Mouse (Mus musculus) limb, embryonic 14.5 days (tissue): ENCODE data around the gene Tnrc6c. TPM values are rescaled to one million over a fixed set of nuclear protein-coding genes. Genes with fewer than 3 reads are reported as not detected.

Experiments used
- ATAC-seq: fragments of 200-750 bp; cut with Nextera tagmentation; 2 replicates; pipeline ENCODE4 v1.8.0; 2017; ENCODE audit warnings: low read depth, moderate number of reproducible peaks, moderate TSS enrichment; ENCODE audit not compliant: low FRiP score
- DNase-seq: peaks from one replicate; pipeline ENCODE4 v3.0.0-alpha.2; 2015; ENCODE audit warnings: low spot score
- H3K27ac ChIP-seq: fragments of 300-500 bp; sonication (generic); replicated peaks from 2 replicates; pipeline ENCODE4 v1.5.1; 2014; ENCODE audit warnings: low read depth, mild to moderate bottlenecking, low read length, moderate library complexity, mixed read lengths
- H3K27me3 ChIP-seq: fragments of 300-500 bp; sonication (generic); 2 replicates; pipeline ENCODE4 v1.6.1; 2014; ENCODE audit warnings: low read length, mixed read lengths; ENCODE audit not compliant: control insufficient read depth, insufficient read depth
- H3K36me3 ChIP-seq: fragments of 300-500 bp; sonication (generic); 2 replicates; pipeline ENCODE4 v1.6.1; 2014; ENCODE audit warnings: mild to moderate bottlenecking, low read length, moderate library complexity, mixed read lengths; ENCODE audit not compliant: control insufficient read depth, insufficient read depth
- H3K4me1 ChIP-seq: fragments of 300-500 bp; sonication (generic); 2 replicates; pipeline ENCODE4 v1.6.1; 2014; ENCODE audit warnings: antibody characterized with exemption, low read length, mixed read lengths; ENCODE audit not compliant: control insufficient read depth, insufficient read depth
- H3K4me2 ChIP-seq: fragments of 300-500 bp; sonication (generic); replicated peaks from 2 replicates; pipeline ENCODE4 v1.6.1; 2014; ENCODE audit warnings: low read depth, mild to moderate bottlenecking, low read length, moderate library complexity; ENCODE audit not compliant: severe bottlenecking
- H3K4me3 ChIP-seq: fragments of 300-500 bp; sonication (generic); replicated peaks from 2 replicates; pipeline ENCODE4 v1.5.1; 2014; ENCODE audit warnings: low read length
- H3K9ac ChIP-seq: fragments of 300-500 bp; sonication (generic); 2 replicates; pipeline ENCODE4 v1.6.1; 2014; ENCODE audit warnings: mild to moderate bottlenecking, low read depth, low read length, moderate library complexity; ENCODE audit not compliant: severe bottlenecking
- H3K9me3 ChIP-seq: fragments of 300-500 bp; sonication (generic); 2 replicates; pipeline ENCODE4 v1.6.1; 2016; ENCODE audit warnings: low read length; ENCODE audit not compliant: control insufficient read depth
- POLR2A ChIP-seq: fragments of 200-500 bp; IDR thresholded peaks from 2 replicates; pipeline ENCODE4 v1.8.0; 2012; ENCODE audit warnings: inconsistent platforms, mild to moderate bottlenecking, moderate library complexity, borderline replicate concordance; ENCODE audit not compliant: insufficient read depth, insufficient read length; ENCODE audit errors: extremely low read depth
- WGBS: fragments of 180-500 bp; shearing (Covaris S2); extraction: QIAGEN DNeasy Blood & Tissue Kit; methylation state at CpG from one replicate; pipeline ENCODE4 v1.1.7; 2014; 5-methylcytosine and 5-hydroxymethylcytosine counted together
- polyA plus RNA-seq, 2 experiments: library from polyadenylated mRNA; depleted of rRNA in 1 of 2; stranded (reverse) in 1 of 2; unstranded in 1 of 2; fragments of >200 nt; fragmentation: Nextera tagmentation in 1 of 2; extraction: Ambion mirVana in 1 of 2; gene quantifications; 2 replicates each; pipeline versions ENCODE4 v1.2.1 to v1.2.3; 2012 to 2014

Tnrc6c gene
- polyA plus RNA-seq, 2 experiments: 18.1 to 34.7 TPM

DNA sequence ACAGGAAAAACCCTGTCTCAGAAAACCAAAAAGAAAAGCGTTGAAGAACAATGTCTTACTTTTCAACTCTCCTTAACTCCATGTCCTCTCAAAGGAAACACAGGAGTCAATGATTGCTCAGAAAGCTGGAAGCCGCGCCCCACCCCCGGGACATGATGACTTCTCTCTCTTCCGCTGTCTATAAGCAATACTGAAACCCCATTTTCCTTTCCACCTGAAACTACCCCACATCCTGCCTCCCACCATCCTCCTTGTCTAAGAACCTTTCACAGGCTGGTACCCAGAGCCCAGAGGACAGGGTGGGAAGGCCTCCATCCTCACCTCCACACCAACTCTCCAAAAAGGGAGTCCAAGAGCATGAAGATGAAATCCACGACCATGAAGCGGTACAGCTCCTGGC, 118.3 kb downstream of the Tnrc6c start:
- TF ChIP-seq POLR2A: no peak
- Histone ChIP-seq H3K27ac (no peak overlapping the region), H3K9ac (no peak overlapping the region), H3K36me3 (peaks cover 28% of the 10 kb centered on the region), H3K27me3 (no peaks in the 10 kb centered on the region), H3K9me3 (no peaks in the 10 kb centered on the region), H3K4me1 (no peaks in the 10 kb centered on the region), H3K4me2 (no peak overlapping the region), H3K4me3 (no peak overlapping the region)
- DNase-seq (no peak), ATAC-seq (no peak)
- 93% methylated on average over 7 of the region's 7 CpGs for WGBS

DNA sequence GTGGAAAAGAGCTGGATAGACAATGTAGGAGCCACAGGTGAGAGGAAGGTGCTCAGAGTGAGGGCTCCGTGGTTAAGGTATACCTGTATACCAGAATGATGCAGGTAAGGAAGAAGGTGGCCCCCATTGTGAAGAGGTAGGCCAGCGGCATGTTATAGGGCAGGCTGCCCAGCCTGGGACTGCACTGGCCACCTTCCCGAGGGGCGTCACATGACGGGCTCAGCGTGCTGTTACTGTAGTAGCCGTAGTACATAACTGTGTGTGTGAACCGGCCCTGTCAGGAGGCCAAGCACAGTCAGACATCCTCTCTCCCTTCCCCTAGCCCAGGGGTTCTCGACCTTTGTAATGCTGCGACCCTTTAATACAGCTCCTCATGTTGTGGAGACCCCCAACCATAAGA, 120.8 kb downstream of the Tnrc6c start:
- Histone ChIP-seq H3K27ac (no peak overlapping the region), H3K27me3 (no peaks in the 10 kb centered on the region), H3K4me1 (peaks cover 13% of the 10 kb centered on the region), H3K9ac (no peak overlapping the region), H3K4me2 (no peak overlapping the region), H3K9me3 (no peaks in the 10 kb centered on the region), H3K36me3 (peaks cover 36% of the 10 kb centered on the region), H3K4me3 (no peak overlapping the region)
- DNase-seq (no peak), ATAC-seq (no peak)
- no peak for TF ChIP-seq POLR2A
- 89% methylated on average over 10 of the region's 10 CpGs for WGBS

- H3K4me3 ChIP-seq: no peak overlapping the region
- TF ChIP-seq POLR2A: no peak
- DNase-seq (no peak), ATAC-seq (no peak)
- peaks cover 17% of the 10 kb centered on the region for H3K4me1 ChIP-seq
- no peaks in the 10 kb centered on the region for H3K27me3 ChIP-seq
- 83% methylated on average over 8 of the region's 13 CpGs for WGBS
- no peak overlapping the region for H3K27ac ChIP-seq
- no peak overlapping the region for H3K4me2 ChIP-seq
- H3K36me3 ChIP-seq: peaks cover 32% of the 10 kb centered on the region
- no peaks in the 10 kb centered on the region for H3K9me3 ChIP-seq
- no peak overlapping the region for H3K9ac ChIP-seq
Measured at GRCm38 (mm10) chr11:117775540-117775939, 121.5 kb downstream of the Tnrc6c start.

GRCm38 (mm10) chr11:117776085-117776792, 122.2 kb downstream of the Tnrc6c start:
- 84% methylated on average over 14 of the region's 14 CpGs for WGBS
- TF ChIP-seq POLR2A: no peak
- H3K4me3 ChIP-seq: no peak overlapping the region
- peaks cover 30% of the 10 kb centered on the region for H3K36me3 ChIP-seq
- no peak overlapping the region for H3K27ac ChIP-seq
- H3K27me3 ChIP-seq: no peaks in the 10 kb centered on the region
- ATAC-seq (no peak), DNase-seq (no peak)
- H3K9me3 ChIP-seq: no peaks in the 10 kb centered on the region
- H3K4me2 ChIP-seq: no peak overlapping the region
- H3K9ac ChIP-seq: no peak overlapping the region
- H3K4me1 ChIP-seq: peaks cover 24% of the 10 kb centered on the region

DNA sequence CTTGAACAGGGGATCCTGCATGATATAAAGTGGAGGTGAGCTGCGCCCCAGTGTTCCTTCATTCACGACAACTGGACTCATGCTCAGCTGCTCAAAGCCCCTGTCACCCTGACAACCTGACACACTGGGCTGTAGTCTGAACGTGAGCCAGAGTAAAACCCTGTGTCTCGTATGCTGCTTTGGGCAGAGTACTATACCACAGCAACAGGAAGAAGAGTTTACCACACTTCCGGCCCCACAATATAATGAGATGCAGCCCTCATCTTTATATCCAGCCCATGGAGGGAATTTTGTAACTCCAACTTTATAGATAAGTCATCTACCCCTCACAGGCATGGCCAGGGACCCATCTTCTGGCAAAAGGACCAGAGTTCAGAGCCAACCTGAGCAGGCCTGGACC, 123.0 kb downstream of the Tnrc6c start:
- no peak overlapping the region for H3K4me3 ChIP-seq
- no peaks in the 10 kb centered on the region for H3K27me3 ChIP-seq
- H3K4me2 ChIP-seq: no peak overlapping the region
- no peak for DNase-seq
- no peaks in the 10 kb centered on the region for H3K9me3 ChIP-seq
- H3K36me3 ChIP-seq: peaks cover 26% of the 10 kb centered on the region
- H3K27ac ChIP-seq: no peak overlapping the region
- no peak overlapping the region for H3K9ac ChIP-seq
- H3K4me1 ChIP-seq: peaks cover 25% of the 10 kb centered on the region
- no peak for TF ChIP-seq POLR2A
- 84% methylated on average over 5 of the region's 5 CpGs for WGBS
- ATAC-seq: no peak
